Mouse (Mus musculus) cortical plate, adult 2 months (tissue): ENCODE results near the gene Bdkrb1.

Experiments used
- CTCF ChIP-seq: fragments of 200-500 bp; IDR thresholded peaks from 2 replicates; pipeline ENCODE4 v1.5.1; 2011; ENCODE audit warnings: mild to moderate bottlenecking, control low read depth, low read length; ENCODE audit not compliant: insufficient read depth; ENCODE audit errors: extremely low read depth
- POLR2A ChIP-seq: fragments of 200-500 bp; IDR thresholded peaks from 2 replicates; pipeline ENCODE4 v1.6.1; 2011; ENCODE audit warnings: mild to moderate bottlenecking, low read length, control low read depth; ENCODE audit not compliant: insufficient read depth; ENCODE audit errors: extremely low read depth

DNA sequence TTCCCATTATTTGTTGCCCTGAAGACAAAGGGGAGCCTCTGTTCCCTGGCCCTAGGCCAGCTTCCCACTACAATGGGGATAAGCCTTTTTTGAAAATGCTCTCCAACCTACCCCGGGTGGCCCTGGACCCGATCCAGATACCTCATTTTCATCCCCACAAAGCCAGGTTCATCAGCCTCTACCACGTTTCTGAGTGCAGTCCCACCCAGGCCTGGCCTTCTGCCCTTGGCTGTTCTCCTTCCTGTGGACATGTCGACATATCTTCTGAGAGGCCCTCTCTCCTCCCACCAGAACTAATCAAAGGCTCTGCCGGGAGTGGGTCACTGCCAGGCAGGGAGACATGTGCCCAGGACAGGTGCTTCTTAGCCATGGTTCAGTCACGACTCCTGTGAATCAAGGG lies 1.3 kb upstream of the Bdkrb1 start:
- TF ChIP-seq CTCF: no peak
- no peak for TF ChIP-seq POLR2A
